Mouse (Mus musculus) megakaryocyte-erythroid progenitor cell, adult 5-6 weeks (primary cell): ENCODE data around the gene Arhgap17. TPM values are rescaled to one million over a fixed set of nuclear protein-coding genes. Genes with fewer than 3 reads are reported as not detected.

ENCODE experiments used
- ATAC-seq: replicated peaks from 2 replicates; pipeline ENCODE4 v1.8.0; 2016; ENCODE audit warnings: mild to moderate bottlenecking, inconsistent platforms; ENCODE audit not compliant: severe bottlenecking, poor library complexity, low FRiP score, low TSS enrichment
- total RNA-seq, 2 experiments: library from RNA; stranded (forward) in 1 of 2; stranded (reverse) in 1 of 2; fragments of 200-1000, 215-1000 nt in 1 of 2; fragments of >200 nt in 1 of 2; fragmentation: Nextera tagmentation in 1 of 2; gene quantifications; 2 replicates each; pipeline ENCODE4 v1.2.3; 2014 to 2017

Gene Arhgap17
- total RNA-seq (2014; fragmentation: Nextera tagmentation), result 17.8 and 30.5 TPM in 2 replicates
- 12.6 and 16.5 TPM in 2 replicates for total RNA-seq (2017)

DNA sequence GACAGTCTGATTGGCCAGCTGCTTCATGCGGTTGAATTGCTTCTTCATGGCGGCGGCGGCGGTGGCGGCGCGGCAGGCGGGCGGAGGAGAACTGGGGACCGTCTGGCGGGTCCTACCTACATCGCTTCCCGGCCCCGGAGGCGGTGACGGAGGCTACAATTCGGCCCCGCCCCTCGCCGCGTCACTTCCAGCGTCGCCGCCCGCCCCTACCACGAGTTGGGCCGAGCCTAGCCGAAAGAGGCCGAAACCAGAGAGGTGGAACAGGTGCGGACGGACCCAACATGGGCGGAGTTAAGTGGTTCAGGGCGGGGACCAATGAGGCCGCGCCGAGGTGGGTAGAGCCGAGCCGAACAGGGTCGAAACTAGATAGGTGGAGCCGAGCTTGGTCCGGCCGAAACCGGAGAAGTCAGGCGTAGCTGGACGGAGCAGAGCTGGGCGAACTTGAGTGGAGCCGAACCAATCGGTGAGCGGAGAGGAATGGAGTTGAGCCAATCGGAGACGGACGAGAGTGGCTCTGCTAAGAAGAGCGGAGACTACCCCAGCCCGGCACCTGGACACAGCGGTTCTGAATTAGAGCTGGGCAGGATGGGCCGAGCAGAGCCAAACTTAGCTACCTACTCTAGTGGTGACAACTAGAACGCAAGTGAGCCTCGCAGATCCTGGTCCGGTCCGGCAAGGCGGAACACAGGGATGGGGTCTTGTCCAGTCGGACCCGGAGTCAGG is at the start of gene Arhgap17, which contains the start of gene Lcmt1:
TSS of gene Arhgap17 (minus strand) at position 157 of the 723 bp plus-strand sequence.
TSS of gene Lcmt1 (plus strand) at position 26 of the 723 bp plus-strand sequence.
- ATAC-seq, result peak; percentile 80

DNA sequence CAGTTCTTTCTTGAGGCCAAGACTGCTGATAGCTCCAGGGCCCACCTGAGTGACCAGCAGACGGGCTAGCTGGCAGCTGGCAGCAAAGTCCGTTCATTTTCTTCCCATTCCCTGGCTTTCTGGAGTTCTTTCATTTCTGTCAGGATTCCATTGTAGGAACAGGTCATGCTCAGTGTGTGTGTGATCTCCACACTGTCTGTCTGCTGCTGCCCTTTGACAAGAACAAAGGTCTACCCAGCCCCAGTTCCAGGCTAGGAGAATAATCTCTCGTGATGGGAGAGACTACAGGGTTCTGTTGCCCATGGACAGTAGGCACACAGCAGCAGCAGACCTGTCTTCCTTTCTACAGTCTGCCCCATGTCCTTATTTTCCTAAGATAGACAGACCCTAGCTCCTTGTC is 47.9 kb upstream of the Arhgap17 start:
- no peak for ATAC-seq

DNA sequence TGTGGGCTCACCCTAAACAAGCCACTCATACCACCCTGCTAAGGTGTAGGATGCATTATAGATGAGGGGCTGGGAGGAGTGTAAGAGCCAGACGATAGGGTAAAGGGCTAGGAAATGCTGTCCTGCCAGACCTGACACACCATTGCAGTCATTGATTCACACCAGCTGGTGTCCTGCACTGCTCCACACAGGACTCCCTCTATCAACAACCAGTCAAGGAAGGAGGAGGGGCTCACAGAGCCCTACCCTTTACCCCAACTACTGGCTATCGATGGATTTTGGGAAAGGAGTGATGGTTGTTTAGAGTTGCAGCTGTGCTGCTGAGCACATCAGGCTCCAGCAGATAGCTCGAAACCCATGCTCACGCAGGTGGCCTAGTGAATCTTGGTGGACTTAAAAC is 47.1 kb upstream of the Arhgap17 start:
- no peak for ATAC-seq

DNA sequence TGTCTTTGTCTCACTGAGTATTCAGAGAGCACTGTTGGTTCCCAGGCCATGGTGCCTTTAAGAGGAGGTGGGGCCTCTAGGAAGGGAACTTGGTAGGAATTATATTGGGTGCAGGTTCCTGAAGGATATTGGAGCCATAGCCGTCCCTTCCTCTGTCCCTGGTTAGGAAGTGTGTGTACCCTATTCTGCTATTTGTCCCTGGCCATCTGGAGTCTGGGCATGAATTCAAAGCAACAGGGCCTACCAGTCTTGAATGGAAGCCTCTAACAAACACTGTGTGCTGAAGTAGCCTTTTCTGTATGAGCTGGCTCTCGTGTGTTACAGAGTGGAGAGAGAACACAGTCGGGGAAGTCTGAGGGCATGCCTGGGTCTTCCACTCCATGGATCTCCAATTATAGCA is 42.4 kb upstream of the Arhgap17 start:
- ATAC-seq, result no peak

DNA sequence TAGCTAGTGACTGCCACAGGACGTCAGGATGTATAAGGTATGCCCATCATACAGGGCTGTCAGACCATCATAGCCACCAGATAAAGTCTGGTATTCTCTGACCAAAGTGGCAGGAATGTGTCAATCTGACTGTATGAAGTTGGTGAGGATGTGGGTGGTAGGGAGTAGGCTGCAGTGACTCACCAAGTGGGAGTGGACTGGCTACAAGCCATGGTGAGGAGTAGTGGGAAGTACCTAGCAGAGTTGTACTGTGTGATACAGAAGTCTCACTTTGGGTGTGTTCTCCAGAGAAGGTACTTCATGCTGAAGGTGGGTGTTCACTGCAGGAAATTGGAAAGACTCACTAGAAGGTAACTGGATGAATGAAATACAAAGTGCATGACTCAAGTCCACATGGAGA is 41.4 kb upstream of the Arhgap17 start:
- ATAC-seq, result no peak

DNA sequence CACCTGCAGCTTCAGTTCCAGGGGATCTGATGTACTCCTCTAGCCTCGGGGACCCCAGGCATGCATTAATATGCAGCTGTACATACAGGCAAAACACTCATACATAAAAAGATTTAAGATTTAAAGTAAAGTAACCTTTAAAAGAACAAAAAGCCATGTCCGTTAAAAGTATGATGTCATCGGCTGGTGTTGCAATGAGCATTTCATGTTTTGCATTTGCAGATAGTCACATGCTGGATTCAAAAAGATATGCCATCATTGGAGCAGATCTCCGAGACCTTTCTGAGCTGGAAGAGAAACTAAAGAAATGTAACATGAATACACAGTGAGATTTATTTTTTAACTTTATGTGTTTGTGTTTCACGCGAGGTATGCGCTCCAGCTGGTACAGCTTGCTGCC is 40.8 kb upstream of the Arhgap17 start:
- ATAC-seq, result no peak

DNA sequence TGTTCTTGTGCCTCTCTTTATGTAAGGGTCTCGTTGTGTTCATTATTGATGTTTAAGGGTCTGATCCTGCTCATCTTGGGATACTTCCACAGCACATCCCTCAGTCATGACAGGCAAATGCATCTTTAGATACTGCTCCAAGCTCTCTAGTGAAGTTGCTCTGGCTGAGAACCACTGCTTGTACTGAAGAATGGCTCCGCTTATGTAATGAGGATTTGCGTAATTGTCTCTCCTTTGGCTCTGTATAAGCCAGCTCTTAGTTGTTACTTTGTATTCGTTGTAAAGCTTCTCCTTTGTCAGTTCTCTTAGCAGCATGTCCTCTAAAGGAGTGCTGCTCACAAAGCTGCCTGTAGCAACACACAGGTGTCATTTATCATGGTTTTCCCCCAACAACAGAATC is 37.3 kb upstream of the Arhgap17 start:
- no peak for ATAC-seq

DNA sequence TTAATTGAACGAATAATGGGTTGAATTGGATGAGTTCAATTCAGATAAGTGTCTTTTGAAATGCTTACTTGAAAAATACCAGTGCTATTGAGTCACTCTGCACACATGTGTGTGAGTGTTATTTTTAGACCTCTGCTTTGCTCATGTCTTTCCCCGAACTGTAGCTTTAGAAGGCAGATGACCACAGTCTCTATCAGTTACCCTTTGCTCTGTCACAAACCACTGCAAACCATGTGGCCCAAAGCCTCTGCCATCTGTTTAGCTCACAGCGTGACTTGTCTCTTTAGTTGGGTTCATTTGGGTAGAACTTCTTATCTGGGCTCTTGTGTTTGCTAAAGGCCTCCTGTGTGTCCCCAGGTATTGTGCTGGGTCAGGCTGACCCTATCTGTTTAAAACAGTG is 35.9 kb upstream of the Arhgap17 start:
- ATAC-seq, result peak; percentile 51

DNA sequence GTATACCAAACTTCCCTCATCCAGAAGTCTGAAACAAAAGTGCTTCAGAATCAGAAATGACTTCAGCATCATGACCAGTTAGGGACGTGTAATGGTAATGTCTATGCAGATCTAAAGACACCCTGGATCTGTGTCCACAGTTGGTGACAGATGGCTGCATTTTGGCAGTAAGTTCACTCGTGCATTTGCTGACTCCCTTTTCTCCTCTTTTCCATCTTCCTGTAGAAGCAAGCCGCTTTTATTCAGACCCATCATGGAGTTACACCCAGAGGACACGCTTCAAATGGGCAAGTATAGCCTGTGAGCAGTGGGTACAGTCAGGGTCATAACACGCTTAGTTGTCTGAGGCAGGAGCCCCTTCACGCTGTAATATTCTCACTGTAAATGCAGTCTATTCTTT is 34.5 kb upstream of the Arhgap17 start:
- no peak for ATAC-seq

DNA sequence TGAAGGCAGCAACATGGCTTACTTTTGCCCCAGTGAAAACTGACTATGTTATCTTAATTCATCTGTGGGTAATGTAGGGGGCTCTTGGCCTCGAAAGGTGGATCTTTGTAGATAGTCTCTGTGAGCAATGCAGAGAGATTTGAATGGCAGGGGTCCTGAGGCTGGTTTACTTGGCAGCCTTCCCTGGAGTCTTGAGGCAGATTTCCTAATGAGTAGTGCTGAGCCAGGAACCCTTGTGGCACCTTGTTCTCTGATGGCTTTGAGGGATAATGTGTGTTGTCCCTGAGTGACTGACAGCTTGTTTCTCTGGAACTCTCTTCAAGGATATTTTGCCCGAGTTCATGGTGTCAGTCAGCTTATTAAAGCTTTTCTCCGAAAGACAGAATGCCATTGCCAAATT is 31.4 kb upstream of the Arhgap17 start:
- ATAC-seq, result no peak

DNA sequence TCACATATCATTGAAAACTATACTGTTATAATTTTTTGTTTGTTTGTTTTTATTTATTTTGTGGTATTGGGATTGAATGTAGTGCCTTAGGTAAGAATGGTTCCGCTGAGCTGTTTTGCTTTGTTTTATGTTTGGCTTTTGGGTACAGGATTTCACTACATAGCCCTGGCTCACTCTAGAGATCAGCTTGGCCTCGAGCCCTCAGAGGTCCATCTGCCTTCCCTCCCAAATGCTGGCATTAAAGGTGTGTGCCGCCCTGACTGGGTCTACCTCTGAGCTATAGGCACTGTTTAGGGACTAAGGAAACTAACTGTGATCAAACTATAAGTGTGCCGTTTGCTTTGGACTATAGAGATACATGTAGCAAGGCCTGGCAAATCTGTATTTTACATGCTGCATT is 29.6 kb upstream of the Arhgap17 start:
- no peak for ATAC-seq

DNA sequence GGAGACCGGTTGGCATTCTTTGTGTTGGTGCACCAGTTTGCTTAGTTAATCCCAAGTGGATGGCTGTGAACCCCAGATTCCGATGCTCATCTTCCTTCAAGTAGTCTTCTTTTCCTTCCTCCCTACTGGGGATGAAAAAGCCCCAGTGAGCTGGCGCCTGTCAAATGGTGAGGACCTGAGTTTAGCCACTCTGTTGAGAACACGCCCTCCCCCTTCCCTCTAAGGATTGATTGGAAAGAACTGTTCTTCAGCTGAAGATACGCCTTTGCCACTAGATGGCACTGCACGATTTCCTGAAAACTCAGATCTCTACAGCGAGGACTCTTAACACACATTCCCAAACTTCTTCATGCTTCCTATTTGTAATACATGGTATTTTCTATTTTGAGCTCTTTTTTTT is 29.1 kb upstream of the Arhgap17 start:
- peak; percentile 88 for ATAC-seq

DNA sequence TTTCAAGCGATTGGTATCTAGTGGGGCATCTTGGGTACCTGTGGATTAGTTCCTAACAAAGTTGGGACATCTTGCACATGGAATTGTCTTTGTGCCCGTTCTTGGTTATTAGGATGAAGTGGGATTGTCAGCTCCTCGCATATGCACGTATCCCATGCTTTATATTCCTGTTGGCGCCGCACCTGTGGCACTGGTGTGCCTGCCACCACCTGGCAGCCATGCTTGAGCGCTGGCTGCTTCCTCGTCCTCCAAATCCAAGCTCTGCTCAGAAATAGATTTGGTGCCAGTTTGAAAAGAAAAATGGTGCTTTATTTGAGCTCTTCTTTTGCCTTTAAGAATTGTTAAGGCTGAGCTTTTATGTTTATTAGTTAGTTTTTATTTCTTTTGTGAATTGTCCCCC is 28.2 kb upstream of the Arhgap17 start:
- ATAC-seq, result no peak

DNA sequence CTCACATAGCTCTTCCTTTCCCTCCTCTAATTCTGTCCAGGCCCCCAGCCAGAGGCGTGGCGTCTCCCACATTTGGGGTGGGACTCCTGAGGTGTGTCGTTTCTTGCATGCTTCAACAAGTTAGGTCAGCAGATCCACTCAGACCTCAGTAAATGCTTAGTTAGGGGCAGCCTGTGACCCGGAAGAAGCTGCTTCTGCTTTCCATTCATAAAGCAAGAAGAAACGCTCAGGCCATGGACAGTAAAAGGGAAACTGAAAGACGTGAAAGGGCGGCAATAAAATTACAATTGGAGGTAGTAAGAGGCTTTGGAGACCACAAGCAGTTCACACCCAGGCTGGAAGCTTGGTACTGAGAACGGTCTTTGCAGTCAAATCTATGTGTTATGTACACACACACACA is 27.7 kb upstream of the Arhgap17 start:
- no peak for ATAC-seq

DNA sequence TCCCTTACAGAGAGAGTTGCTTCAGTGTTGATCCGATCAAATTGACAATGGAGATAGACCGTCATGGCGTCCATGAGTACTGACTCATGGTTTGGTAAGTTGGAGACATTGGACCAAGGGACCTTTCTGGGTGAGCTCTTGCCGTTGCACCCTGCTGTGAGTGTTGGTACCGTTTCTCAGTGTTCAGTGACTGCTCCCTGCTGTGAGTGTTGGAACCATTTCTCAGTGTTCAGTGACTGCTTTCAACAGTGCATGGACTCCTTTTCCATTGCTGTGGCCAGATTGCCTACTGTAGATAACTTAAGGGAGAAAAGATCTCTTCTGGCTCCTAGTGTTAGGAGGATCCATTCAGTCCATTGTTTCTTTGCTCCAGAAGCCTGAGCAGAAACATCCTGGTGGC is 27.2 kb upstream of the Arhgap17 start:
- ATAC-seq, result no peak

DNA sequence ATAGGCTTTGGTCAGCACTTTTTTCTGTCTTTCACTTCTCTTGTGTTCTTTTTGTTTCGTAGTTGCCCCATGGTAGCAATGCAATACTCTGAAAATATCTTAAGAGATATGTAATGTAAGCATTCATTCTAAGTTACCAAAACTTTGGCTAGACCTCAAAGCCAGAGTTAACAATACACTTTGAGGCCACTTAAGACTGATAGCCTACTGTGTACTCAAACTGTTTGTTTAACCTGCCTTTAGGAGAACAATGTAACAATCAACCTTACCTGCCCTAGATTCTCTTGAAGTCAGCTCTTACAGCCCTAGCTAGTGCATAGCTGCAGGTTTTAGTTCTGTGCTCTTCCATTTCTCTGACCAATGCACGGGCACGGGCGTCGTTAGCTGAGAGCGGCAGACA is 24.6 kb upstream of the Arhgap17 start:
- no peak for ATAC-seq

DNA sequence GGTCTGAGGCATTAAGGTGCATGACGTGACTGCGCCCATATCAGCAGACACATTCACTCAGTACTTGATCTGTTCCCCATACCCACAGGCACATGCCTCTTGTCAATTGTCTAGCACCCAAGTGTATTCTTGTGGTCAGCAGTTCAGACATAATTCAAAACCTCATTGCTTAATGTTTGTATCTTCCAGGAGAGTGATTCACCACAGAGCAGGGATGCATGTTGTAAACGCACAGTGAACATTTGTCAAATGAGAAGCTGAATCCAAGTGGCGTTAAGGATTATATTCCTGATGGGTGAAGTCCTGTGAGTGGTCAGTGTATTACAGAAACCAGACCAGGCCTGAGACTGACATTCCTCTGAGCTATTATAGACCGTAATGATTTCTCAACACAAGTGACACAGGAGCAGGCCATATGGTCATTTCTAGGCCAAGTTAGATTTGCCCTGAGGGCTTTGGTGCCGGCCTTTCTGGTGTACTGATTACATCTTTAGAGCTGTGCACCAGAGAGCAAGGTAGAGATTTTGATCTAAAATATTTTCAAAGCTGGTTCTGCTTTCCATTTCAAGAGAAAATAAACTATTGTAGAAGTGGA is 20.1 kb upstream of the Arhgap17 start:
- ATAC-seq, result no peak

DNA sequence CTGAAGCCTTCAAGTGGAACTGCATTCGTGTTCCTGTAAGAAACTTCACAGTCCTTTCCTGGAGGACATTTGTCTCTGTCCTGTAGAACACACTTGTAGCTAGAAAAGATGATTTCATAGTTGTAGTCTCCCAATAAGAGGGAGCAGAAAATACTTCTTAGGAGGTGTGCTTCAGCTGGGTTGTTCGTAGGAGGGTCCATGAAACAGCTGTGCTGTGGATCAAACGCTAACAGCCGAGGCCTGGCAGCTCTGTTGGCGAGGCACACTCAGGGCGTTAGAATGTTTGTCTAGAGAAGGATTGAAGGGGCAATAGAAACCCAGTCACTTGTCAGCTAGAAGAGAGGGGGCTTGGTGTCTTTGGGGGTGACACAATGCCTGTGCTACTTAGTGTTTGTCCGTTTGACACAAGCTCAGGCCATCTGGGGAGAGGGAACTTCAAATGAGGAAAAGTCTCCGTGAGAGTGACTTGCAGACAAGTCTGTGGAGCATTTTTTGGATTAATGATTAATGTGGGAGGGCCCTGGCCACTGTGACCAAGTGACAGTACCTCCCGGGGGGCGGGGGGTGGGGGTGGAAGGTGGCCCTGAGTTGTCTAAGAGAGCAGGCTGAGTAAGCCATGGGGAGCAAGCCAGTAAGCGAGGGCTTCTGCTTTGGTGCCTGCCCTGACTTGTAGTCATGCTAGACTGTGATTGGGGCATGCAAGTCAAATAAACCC is 16.1 kb upstream of the Arhgap17 start:
- no peak for ATAC-seq

DNA sequence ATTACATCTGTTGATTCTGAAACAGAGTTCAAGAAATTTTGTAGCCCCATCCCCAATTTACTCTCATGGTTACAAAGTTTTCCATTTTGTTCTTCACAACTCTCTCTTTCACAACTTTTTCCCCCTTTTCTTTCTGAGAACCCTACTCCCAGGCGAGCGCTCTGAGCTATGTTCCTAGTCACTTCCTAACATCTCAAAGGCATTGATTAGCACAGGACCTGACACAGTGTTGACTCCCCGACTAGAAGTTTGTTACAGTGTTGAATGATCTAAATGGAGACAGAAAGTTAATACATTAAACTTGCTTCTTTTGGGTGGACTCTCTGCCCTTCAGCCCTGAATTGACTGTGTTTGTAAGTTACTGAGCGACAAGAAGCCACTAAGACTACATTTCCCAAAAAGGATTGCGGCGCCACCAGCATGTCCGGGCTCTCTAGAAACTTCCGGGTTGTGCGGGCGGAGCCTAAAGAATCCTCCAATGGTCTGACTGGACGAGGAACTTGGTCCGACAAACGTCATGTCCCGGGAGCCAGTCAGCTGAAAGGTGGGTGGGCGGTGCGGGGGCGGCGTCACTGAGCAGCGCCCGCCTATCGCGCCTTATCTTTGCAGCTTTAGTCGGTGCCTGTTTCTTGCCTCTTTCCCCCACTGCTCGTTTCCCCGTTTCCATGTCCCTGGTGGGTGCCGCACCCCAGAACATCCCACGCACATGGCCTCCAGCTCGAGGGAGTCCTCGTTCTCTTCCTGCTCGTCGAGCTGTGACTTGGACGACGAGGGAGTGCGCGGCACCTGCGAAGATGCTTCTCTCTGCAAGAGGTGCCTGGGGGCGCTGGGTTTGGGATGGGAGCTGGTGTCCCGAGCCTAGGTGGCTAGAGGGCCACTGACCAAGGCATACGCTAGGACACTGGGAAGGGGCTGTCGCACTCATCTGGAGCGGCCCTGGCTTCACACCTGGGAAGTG is 8.0 kb upstream of the Arhgap17 start:
- ATAC-seq, result peak; percentile 99

DNA sequence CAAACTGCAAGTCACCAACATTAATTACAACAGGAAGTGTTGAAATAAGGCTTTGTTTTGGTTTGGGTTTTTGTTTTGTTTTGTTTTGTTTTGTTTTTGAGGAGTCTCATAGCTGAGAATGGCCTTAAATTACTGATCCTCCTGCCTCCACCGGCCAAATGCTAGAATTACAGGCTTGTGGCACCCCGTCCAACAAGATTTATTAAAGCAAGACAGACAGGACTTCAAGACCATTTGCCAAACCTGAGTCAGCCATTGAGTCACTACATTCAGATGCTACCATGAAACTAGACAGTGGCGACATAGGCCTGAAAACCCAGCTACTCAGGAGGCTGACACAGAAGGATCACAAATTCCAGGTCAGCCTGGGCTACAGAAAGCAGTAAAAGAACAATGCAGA is 1.8 kb upstream of the Arhgap17 start:
- ATAC-seq, result peak; percentile 44
